In the genomic region with DNA sequence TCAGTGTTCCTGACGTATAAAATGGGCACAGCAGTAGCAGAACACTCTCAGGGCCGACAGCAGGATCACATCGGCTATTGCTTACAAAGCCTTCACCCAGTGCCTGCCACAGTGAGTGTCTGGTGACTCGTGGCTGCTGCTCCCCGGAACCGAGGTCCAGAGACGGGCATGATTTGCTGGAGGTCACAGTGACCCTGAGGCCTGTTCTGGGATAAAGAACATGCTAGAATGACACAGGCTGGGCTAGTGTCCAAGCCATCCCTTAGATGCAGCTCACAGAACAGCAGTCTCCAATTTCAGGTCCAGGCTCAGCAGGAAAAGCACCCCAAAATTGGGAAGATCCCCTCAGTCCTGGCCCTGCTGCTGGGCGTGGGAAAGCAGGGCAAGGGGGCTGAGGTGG, we compare ENCODE assay signal across 9 mouse cellular contexts. TPM values are rescaled to one million over a fixed set of nuclear protein-coding genes. Genes with fewer than 3 reads are reported as not detected.
DNase-seq lines count a peak whose midpoint lies in the region; ATAC-seq and TF ChIP-seq lines count a peak whose summit lies in the region.
"Had no signal": no experiment of that assay in that cellular context is flagged by ENCODE, and none has a peak within 500 bp of the region (broad histone marks: within the 10 kb centered on the region; RNA-seq: fewer than 3 reads in every experiment).

No protein-coding gene starts in this region.

- H3K4me1 ChIP-seq in heart, postnatal 0 days (ENCODE audit: control insufficient read depth, insufficient read depth) = peaks cover 12% of the 10 kb centered on the region
- H3K4me1 ChIP-seq in liver, postnatal 0 days (ENCODE audit: insufficient read depth) = peaks cover 4% of the 10 kb centered on the region; the same call in 1 of the 2 replicates

- no peaks in the 10 kb centered on the region for H3K9me3 ChIP-seq in heart, postnatal 0 days (replicated peaks; ENCODE audit: control insufficient read depth, low read length)
- no peaks in the 10 kb centered on the region for H3K9me3 ChIP-seq in liver, postnatal 0 days (ENCODE audit: low read length)

- DNase-seq in adrenal gland, adult (ENCODE audit: inconsistent age in 2 of 2, low spot score in 1 of 2) = peak; percentile 92 to 96
- DNase-seq in adrenal gland, postnatal 4 days (ENCODE audit: low spot score in 2 of 2) = no peak
- DNase-seq in heart, postnatal 0 days (ENCODE audit: low spot score) = no peak
- no peak for DNase-seq in heart, postnatal 25 days (ENCODE audit: low spot score)
- DNase-seq in ovary, postnatal 36 days (ENCODE audit: low spot score) = peak; percentile 57
- no peak for DNase-seq in ovary, postnatal 10 days (ENCODE audit: low spot score)
- no peak for DNase-seq in liver, postnatal 0 days
- no peak for DNase-seq in adipocyte (ENCODE audit: low spot score)

- TF ChIP-seq CTCF in heart, postnatal 0 days (IDR thresholded peaks at IDR 0.05; ENCODE audit: low read depth) = no peak
- TF ChIP-seq CTCF in liver, postnatal 0 days (IDR thresholded peaks at IDR 0.05; ENCODE audit: low read depth) = no peak

- H3K27ac ChIP-seq in heart, postnatal 0 days (ENCODE audit: low read depth) = peak overlapping the region; percentile 81
- no peak overlapping the region for H3K27ac ChIP-seq in liver, postnatal 0 days (ENCODE audit: low read depth)

- WGBS in heart, postnatal 0 days = 42% methylated on average over 8 of the region's 8 CpGs
- 74% methylated on average over 8 of the region's 8 CpGs for WGBS in liver, postnatal 0 days (ENCODE audit: insufficient replicate concordance)

- TF ChIP-seq EP300 in heart, postnatal 0 days (IDR thresholded peaks at IDR 0.05; ENCODE audit: low read depth) = no peak
- no peak for TF ChIP-seq EP300 in liver, postnatal 0 days (IDR thresholded peaks at IDR 0.05; ENCODE audit: low read depth)

- peaks cover 28% of the 10 kb centered on the region for H3K36me3 ChIP-seq in heart, postnatal 0 days (replicated peaks; ENCODE audit: control insufficient read depth, insufficient read depth, low read length)
- H3K36me3 ChIP-seq in liver, postnatal 0 days (replicated peaks; ENCODE audit: insufficient read depth, low read length) = no peaks in the 10 kb centered on the region

- no peaks in the 10 kb centered on the region for H3K27me3 ChIP-seq in heart, postnatal 0 days (ENCODE audit: control insufficient read depth, insufficient read depth, low read length)
- no peaks in the 10 kb centered on the region for H3K27me3 ChIP-seq in liver, postnatal 0 days (ENCODE audit: insufficient read depth, low read length)

- H3K4me3 ChIP-seq in heart, postnatal 0 days (ENCODE audit: low read depth, low read length) = no peak overlapping the region
- H3K4me3 ChIP-seq in liver, postnatal 0 days (ENCODE audit: low read depth, low read length) = no peak overlapping the region

- intact Hi-C loops in heart, postnatal 25 days (cut with DNase I) = loop anchor here (2.0 kb wide), 1 partner anchor 25 kb away; the partner anchor contains the start of gene Soga1

- peak overlapping the region; percentile 25; the same call in 1 of the 2 replicates for H3K9ac ChIP-seq in heart, postnatal 0 days (replicated peaks; ENCODE audit: low read depth, low read length)
- no peak overlapping the region for H3K9ac ChIP-seq in liver, postnatal 0 days (replicated peaks)

- peak; percentile 59 for ATAC-seq in heart, postnatal 0 days (ENCODE audit: insufficient read depth, low read depth)
- ATAC-seq in liver, postnatal 0 days = no peak

- H3K4me2 ChIP-seq in heart, postnatal 0 days (ENCODE audit: low read depth, low read length) = no peak overlapping the region
- no peak overlapping the region for H3K4me2 ChIP-seq in liver, postnatal 0 days (ENCODE audit: low read depth, low read length)

RNA-seq across cellular contexts. Expression of gene Soga1, which starts 24.8 kb away (rescaled TPM):
- total RNA-seq in adrenal gland, postnatal 4 days (2021) = 10 to 100 TPM; 46.3 to 47.0 TPM
- 21.0 and 48.5 TPM in 2 replicates for total RNA-seq in heart, postnatal 0 days (2014; rRNA removed; ENCODE audit: low replicate concordance)
- polyA plus RNA-seq in heart, postnatal 0 days (2015; fragmentation: Nextera tagmentation; extraction: Ambion mirVana) = 1.0 and 1.1 TPM in 2 replicates
- 10 to 100 TPM; 11.9 to 14.1 TPM for total RNA-seq in heart, postnatal 25 days (2021)
- polyA plus RNA-seq in liver, postnatal 0 days (2015; fragmentation: Nextera tagmentation; extraction: Ambion mirVana) = 0.65 and 1.0 TPM in 2 replicates

RNA-seq across cellular contexts. Expression of gene Tldc2, which starts 32.6 kb away (rescaled TPM):
- total RNA-seq in adrenal gland, postnatal 4 days (2021) = not detected
- total RNA-seq in heart, postnatal 0 days (2014; rRNA removed; ENCODE audit: low replicate concordance) = not detected in 2 replicates
- polyA plus RNA-seq in heart, postnatal 0 days (2015; fragmentation: Nextera tagmentation; extraction: Ambion mirVana) = not detected in 2 replicates
- not detected for total RNA-seq in heart, postnatal 25 days (2021)
- not detected in 2 replicates for polyA plus RNA-seq in liver, postnatal 0 days (2015; fragmentation: Nextera tagmentation; extraction: Ambion mirVana)
- polyA plus RNA-seq: limb, embryonic 11.5 days had no signal

RNA-seq across cellular contexts. Expression of gene Dsn1, which starts 47.3 kb away (rescaled TPM):
- total RNA-seq in adrenal gland, postnatal 4 days (2021) = 10 to 100 TPM; 19.9 to 22.3 TPM
- total RNA-seq in heart, postnatal 0 days (2014; rRNA removed; ENCODE audit: low replicate concordance) = 28.2 and 47.4 TPM in 2 replicates
- polyA plus RNA-seq in heart, postnatal 0 days (2015; fragmentation: Nextera tagmentation; extraction: Ambion mirVana) = 13.8 TPM in 2 replicates
- 1 to 10 TPM; 1.5 to 2.1 TPM for total RNA-seq in heart, postnatal 25 days (2021)
- 12.4 and 14.0 TPM in 2 replicates for polyA plus RNA-seq in liver, postnatal 0 days (2015; fragmentation: Nextera tagmentation; extraction: Ambion mirVana)

Comparison
In these comparisons a context has a peak if more than half of its experiments do, and no peak if none do; other contexts are left out.
1. DNase-seq: peak in adrenal gland, adult (2 of 2) and ovary, postnatal 36 days (single experiment); none in adrenal gland, postnatal 4 days (0 of 2), heart, postnatal 0 days (single experiment), heart, postnatal 25 days (single experiment), ovary, postnatal 10 days (single experiment), liver, postnatal 0 days (single experiment) and adipocyte (single experiment).